Mouse (Mus musculus): ENCODE data around the gene Lrrc38.
"Not testable (repeated sequence)": the region's sequence is repeated elsewhere in the genome, so short reads cannot be mapped to it uniquely, and the experiment has no call there.

Lrrc38 gene

DNA sequence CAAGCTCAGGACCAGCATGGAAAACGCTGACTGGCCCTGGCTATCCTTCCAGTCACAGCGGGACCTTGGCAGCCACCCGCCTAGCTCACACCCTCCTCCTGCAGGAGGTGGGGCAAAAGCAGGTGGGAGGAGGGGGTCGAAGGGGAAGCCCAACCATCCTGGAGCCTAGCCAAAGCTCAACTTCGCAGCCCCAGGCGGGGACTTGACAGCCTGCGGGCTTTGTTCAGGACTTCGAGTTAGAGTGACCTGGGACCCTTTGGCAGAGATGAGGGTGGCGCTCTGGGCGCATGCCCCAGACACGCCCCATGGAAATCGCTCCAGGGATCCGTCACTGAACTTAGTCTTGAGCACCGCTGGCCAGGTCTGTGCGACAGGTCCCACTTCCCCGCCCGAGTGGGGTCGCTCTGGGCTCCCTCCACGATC lies at the start of gene Lrrc38:
Gene Lrrc38 (plus strand): TSS at position 274 of the 423 bp plus-strand sequence.
- DNase-seq (ENCODE audit: low read depth, low spot score) = no peak

DNA sequence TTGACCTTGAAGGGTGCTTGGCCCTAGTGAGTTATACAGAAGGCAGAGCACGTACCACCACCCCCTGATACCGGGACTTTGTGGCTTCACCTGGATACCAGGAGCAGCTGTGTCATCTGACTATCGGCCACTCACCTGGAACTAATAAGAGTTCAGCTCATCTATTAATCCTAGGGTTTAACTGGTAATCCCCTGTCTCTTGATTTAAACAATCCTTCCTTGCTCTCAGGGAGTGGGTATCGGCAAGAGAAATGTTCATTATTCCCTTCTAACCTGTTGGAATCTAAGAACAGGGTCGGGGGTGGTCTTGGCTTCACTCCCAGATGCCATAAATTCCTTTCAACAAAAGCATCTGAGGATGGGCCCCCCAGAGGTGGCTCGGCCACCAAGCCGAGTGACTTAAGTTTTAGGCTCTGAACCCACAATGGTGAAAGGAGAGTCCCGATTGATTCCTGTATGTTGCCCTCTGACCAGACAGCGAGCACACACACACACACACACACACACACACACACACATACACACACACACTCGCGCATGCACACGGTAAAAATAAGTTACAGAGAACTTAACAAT lies 49.4 kb upstream of the Lrrc38 start:
- no peak for DNase-seq (ENCODE audit: low read depth, low spot score)

DNA sequence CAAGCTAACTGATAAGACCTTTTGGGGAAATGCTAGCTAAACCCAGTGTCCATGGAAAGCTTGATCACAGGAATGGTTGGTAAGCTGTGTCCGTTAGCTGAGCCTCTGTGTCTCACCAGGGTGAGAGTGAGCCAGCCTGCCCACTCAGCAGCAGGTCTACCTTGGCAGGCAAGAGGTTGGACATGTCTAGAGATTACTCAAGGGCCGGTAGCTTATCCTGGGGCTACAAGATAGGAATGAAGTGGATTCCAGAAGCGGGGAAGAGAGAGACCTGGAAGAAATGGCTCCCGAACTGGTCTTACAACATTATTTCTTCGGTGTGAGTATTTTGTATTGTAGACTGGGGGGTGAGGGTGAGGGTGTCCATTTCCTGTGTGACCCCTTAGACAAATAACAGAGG lies 48.5 kb upstream of the Lrrc38 start:
- no peak for DNase-seq (ENCODE audit: low read depth, low spot score)

DNA sequence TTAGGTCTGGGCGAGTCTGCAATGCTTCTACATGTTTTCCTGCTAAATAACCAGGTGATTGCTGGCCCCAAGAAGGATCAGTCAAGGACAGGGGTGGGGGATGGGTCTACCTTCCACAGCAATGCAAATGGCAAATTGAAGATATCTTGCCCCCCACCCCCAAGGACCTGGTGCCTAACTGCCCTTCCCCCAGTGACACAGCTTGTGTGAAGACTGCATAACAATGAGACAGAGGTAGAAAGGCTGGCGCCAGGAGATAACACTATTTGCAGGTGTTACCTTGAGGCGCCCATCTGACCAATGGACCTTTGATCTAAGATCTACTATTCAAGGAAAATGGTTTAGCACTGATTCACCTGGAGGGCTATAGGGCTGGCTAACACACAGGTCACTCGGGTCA lies 47.7 kb upstream of the Lrrc38 start:
- no peak for DNase-seq (ENCODE audit: low read depth, low spot score)

DNA sequence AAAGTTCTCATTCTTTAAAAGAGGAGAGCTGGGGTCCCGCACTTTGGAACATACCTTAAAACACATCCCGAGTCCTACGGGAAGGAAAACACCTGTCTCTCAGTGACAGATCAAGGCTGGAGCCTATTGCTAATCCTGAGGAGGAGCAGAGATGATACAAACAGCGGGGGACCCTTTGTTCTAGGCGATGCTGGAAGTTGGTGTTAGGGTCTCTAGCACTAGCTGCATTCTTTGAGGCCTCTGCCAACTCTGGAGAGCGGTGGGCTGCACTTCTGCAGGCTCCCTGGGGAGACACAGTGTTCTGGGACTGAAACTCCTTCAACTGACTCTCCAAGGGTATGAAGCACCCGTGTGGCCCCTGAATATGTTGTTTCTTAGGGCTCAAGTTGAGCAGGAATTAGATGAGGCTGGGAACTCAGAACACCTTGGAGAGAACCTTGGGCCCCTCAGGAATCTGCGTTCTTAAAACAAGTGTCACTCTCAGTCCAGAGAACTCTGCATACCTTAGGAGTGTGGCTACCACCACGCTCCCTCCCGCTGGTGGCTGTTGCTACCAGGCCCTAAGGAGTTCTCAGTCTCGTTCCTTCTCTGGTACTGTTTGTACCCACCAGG lies 47.2 kb upstream of the Lrrc38 start:
- DNase-seq (ENCODE audit: low read depth, low spot score) = no peak

DNA sequence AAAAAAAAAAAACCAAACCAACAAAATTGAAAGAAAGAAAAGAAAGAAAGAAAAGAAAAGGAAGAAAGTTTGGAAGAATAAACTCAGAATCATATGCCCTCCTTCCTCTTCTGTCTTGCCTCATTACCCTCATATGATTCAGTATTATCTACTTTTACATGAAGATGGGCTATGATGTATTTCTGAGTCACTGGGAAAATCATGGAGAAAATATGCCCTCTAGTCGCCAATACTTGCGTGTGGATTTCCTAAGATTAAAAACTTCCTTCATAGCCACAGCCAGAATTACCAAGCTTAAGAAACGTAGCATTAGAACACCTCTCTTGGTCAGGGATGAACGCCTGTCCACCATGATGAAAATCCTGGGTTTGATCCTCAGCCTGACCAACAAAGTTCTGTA lies 44.5 kb upstream of the Lrrc38 start:
- no peak for DNase-seq (ENCODE audit: low read depth, low spot score)

DNA sequence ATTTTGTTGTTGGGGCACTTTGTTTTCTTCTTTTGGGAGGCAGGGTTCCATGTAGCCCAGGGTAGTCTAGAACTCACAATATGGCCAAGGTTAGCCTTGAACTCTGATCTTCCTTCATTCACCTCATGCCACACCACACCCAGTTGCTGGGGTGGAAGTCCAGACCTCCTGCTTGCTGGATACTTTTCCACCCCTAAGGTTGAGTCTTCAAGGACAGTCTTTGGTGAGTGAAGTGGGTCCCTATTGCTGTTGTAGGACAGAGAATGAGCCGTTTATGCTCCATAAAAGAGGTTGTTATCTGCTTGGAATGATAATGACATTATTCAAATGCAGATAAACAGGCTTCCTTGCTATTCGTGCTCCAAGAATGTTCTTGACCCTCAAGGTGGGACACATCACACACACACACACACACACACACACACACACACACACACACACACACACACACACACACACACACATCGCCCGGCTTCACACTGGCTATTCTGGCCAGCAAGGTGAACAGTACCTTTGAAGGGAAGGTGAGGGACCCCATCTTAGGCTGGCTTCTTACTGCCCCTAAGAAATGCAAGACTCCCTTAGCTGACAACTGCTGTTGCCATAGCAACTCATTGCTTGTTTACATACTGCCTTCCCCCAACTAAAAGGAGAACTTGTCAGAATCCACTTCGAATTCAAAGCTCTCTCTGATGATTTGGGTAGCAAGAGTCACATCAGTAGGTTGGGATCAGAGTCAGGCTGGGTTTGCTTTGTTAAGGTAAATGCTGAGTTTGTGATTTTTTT lies 43.4 kb upstream of the Lrrc38 start:
- DNase-seq (ENCODE audit: low read depth, low spot score) = no peak

DNA sequence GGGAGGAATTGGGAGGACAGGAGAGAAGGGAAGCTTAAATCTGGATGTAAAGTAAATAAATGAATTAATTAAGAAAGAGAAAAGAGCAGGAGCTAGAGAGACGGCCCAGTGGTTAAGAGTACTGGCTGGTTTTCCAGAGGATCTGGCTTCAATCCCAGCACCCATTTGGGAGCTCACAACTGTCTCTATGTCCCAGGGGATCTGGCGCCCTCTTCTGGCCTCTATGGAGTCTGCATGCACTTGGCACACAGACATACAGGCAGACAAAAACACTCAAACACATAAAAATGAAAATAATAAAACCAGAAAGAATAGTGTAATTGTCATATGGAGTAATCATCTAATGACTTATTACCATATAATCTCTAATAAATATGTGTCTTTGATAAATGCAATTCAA lies 38.2 kb upstream of the Lrrc38 start:
- no peak for DNase-seq (ENCODE audit: low read depth, low spot score)

DNA sequence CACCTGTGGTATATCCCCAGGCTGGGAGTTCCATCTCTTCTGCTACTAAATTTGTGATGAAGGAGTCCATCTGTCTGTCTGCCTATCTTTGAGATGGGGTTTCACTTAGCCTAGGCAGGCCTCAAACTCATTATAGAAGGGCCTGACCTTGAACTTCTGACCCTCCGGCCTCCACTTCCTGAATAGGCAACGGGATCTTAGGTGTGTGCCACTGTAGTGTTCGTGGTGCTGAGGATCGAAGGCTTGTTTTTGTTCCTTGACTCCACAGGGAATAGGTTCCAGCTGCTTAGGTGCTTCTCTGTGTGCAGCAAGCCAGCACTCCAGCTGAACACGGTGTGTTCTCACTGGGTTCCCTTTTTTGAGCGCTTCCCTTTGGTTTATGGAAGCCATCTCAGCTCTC lies 36.3 kb upstream of the Lrrc38 start:
- no peak for DNase-seq (ENCODE audit: low read depth, low spot score)

DNA sequence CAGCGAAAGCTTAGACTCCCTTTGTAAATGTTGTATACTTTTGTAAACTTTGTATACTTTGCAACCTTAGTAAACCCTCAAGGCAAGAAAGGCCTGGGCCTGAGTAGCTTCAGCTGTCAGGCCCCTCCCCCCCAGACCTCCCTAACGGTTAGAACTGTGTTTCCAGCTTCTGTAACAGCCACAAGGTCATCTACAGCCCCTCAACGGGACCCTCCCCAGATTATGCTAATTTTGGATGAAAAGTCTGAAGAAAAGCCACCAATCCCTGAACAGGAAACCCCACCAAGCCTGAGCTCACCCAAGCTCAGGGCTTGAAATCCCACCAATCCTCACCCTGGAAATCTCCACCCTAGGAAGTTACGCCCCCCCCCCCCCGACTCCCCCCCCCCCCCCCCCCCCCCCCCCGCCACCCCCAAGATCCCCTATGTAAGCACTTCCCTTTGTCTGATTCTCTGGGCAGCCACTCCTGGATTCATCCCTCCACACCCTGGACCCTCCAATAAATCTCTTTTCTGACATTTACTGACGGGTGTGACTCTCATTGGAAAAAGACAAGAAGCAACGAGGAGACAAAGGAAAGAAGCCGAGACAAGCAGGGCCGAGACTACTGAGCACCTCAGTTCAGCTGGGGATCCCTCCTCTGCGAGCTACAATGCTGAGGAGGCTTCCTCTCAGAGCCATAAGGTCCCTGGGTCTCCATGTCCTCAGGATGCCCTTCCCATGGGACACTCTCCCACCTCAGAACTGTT lies 25.2 kb upstream of the Lrrc38 start:
- DNase-seq (ENCODE audit: low read depth, low spot score) = no peak

DNA sequence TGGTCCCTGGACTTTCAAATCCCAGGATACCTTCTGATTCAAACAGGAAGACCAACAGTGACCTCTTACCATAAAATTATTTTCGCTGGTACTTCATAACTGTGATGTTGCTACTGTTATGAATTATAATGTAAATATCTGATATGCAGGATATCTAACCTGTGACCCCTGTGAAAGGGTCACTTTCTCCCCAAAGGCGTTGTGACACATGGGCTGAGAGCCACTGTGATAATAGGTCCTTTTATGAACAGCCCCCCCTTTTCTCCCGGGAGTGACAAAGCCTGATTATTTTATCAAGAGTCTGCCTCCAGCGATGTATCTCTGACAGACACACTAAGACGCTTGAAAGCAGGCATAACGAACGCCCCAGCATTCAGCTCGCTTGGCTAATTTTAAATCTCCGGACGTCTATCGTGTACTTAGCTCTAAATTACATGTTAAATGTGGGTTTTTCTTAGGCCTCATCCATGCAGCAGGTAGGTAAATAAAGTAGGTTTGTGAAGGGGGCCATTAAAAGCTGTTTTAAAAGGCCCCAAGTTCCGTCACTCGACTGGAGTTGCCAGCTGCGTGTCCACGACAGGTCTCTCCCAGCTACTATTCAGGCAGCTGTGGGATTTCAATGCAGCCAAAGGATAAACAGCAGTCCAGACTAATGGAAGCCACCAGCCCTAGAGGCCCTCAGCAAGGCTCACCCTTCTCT lies 24.5 kb upstream of the Lrrc38 start:
- DNase-seq (ENCODE audit: low read depth, low spot score) = no peak

DNA sequence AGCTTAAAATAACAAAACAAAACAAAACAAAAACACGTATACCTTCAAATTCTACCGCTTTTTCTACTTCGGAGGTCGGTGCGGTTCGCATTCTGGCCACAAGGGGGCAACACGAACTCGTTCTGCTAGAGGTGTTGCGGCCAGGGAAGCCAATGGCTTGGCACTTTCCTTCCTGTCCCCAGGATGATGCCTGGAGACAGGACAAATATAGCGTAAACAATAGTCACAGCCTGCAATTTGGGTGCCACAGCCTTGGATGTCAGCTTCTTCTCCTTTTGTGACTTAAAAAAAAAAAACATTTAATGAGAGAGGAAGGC lies 24.0 kb upstream of the Lrrc38 start:
- no peak for DNase-seq (ENCODE audit: low read depth, low spot score)

DNA sequence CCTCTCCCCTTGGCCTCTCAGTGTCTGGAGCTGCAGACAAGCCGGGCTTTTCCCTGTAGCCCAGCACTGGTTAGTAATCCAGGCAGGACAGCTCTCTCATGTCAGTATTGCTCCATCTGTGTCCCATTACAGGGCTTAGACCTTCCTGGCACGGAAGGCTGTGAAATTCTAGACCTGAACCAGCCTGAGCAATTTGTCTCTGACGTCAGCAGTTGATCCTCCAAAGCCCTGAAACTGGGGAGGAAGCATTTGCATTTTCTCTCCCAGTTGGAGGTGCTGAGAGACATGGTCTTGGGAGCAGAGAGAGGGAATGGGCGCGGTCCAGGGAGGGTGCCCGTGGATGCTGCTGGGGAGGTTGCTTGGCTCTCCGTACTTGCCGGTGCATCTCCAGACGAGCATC lies 19.0 kb upstream of the Lrrc38 start:
- no peak for DNase-seq (ENCODE audit: low read depth, low spot score)

DNA sequence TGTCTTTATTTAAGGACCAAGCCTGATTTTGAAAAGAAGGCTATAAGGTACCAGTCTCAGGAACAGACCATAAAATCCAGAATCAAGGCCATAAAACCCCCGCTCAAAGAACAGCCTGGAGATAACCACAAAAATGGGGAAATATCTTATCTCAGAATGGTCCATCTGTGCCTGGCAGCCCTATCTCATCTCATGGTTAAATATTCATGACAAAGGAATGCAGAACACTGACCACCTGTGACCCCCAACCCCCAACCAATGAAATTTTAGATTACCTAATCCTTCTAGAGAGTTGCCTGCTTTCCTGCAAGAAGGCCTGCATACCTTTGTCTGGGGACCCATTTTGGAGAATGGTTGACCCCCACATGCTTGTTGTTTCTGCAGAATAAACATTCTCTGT lies 17.8 kb upstream of the Lrrc38 start:
- DNase-seq (ENCODE audit: low read depth, low spot score) = no peak

DNA sequence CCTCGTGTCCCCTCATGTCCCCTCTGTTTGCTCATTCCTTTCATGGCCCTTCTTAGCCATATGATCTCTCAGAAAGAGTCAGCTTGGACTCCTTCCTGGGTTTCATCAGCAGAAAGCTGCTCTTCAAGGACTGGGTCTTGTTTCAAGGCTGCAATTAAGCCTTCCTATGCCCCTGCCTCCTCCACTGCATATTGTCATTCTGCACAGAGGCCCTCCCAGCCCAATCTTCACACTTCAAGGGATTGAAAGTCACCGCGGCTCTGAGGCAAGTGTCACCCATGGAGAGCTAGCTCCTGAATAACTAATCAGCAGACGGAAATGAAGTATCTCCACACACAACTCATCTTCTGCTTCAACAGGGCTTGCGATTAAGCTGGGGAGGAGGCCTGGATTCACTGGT lies 15.4 kb upstream of the Lrrc38 start:
- DNase-seq (ENCODE audit: low read depth, low spot score) = no peak

DNA sequence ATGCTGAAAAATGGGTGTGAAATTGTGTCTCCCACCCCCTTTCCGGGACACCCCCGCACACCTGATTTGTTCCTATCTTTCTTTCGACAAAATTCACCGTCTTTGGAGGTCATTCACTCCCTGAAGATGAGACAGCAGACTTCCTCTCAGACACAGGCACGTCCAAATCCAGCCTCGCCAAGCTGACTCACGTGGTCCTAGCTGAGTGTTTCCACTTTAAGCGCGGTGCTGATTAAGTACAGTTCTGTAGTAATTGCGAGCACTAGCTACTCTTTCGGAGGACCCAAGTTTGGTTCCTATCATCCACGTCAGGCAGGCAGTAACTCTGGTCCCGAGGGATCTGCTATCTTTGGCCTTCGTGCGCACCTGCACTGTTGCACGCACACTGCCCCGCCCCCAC lies 14.6 kb upstream of the Lrrc38 start:
- DNase-seq (ENCODE audit: low read depth, low spot score) = no peak

DNA sequence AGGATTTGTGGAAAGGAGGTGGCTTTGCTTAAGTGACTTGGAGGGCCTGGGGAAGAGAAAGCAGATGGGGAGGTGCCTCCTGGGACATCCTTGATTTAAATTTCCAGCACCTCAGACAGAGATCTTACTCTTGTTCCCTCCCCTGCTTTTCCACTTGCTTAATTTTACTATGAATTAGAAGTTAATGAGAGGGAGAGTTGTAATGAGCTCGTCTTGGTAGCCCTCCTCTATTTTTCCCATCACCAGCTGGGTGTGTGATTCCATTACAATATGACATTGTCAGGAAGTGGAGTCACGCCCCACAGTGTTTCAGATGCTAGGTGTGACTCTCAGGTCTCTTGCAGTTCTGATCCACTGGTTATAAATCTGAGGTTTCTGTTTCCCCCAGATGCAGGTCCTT lies 13.5 kb upstream of the Lrrc38 start:
- no peak for DNase-seq (ENCODE audit: low read depth, low spot score)

DNA sequence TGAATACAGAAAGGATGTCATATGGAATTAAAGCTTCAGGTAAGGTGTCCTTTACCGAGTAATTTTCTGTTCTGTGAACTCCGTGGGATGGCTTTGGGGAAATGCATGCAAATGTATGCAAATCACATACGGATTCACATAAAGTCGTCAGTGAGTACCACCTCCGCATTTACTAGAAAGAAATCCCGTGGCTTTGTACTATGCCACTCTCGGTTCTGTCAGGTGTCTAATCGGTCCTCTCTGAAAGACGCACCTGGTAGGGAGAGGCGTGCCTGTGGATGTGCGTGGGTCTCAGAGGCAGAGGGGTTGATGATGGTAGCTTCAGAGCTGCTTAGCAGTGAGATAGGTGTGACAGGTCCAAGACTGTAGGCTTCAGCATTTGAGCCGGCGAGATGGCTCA lies 9.7 kb upstream of the Lrrc38 start:
- no peak for DNase-seq (ENCODE audit: low read depth, low spot score)

DNA sequence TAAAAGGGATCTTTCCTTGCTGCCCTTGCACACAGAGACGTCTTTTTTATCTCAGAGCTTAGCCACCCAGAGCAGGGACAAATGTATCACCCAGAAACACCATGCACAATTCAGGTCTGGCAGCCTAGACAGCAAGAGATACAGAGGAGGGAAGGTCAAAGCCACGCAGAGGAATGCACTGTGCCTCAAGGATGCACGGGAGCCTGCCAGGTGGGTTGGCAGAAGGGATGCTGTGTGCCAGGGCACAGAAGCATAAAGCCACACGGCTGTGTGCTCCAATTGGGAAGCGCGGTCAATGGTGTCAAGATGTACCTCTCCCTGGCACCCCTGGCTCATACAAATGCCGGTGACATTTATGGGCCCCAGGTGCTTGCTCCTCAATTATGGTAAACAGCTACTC lies 8.1 kb upstream of the Lrrc38 start:
- DNase-seq (ENCODE audit: low read depth, low spot score) = no peak

DNA sequence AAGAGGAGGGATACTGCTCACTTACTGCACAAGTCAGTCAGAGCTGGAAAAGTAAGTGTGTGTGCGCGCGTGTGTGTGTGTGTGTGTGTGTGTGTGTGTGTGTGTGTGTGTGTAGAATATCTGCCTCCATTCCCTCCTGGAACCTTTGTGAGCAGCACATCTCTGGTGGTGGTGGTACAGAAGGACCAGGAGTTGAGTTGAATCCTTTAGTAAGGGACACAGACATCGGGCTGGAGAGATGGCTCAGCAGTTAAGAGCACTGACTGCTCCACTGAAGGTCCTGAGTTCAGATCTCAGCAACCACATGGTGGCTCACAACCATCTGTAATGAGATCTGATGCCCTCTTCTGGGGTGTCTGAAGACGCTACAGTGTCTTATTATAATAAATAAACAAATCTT lies 4.1 kb upstream of the Lrrc38 start:
- DNase-seq (ENCODE audit: low read depth, low spot score) = not testable (repeated sequence)

DNA sequence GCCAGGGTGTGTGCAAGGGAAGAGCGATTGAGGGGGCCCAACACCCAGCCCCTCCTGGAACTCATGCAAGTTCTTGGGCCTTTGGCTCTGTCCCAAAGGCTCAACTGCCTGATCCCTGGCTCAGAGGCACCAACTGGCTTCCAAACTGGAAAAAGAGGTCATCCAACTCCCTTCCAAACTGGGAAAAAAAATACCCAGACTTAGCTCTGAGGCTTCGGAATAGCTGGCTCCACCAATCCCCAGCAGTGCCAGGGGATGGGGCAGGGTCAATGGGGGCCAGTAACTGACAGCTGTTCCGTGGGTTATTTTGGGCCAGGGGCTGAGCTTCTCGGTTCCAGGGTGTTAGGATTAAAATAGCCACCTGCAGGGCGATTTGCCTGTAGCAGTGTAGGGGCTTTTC lies 879 bp upstream of the Lrrc38 start:
- no peak for DNase-seq (ENCODE audit: low read depth, low spot score)
